Mouse (Mus musculus) yolk sac, embryonic 10.5 days (tissue): Measurements from ENCODE around the gene Gpr162.
"Not testable (repeated sequence)": the region's sequence is repeated elsewhere in the genome, so short reads cannot be mapped to it uniquely, and the experiment has no call there.

Source experiments
- DNase-seq: peaks from one replicate; pipeline ENCODE4 v3.0.0-alpha.2; 2017; ENCODE audit warnings: low spot score

The Gpr162 gene

GRCm38 (mm10) chr6:124863658-124864298 lies at the start of gene Gpr162:
Gene Gpr162 (minus strand): TSS chr6:124863983.
- DNase-seq: peak; percentile 65

- DNase-seq: no peak
Measured at GRCm38 (mm10) chr6:124913214-124913613, 49.4 kb upstream of the Gpr162 start.

- no peak for DNase-seq
Measured at GRCm38 (mm10) chr6:124911533-124912218, 47.9 kb upstream of the Gpr162 start, which contains the start of gene Lag3. Gene Lag3 (minus strand): TSS chr6:124911705.

- DNase-seq: no peak
Measured at GRCm38 (mm10) chr6:124910032-124910431, 46.2 kb upstream of the Gpr162 start.

- DNase-seq: no peak
Measured at GRCm38 (mm10) chr6:124907767-124908166, 44.0 kb upstream of the Gpr162 start.

GRCm38 (mm10) chr6:124904991-124905860 lies 41.4 kb upstream of the Gpr162 start:
- DNase-seq: no peak

GRCm38 (mm10) chr6:124904161-124904981 lies 40.6 kb upstream of the Gpr162 start:
- peak; percentile 86 for DNase-seq

- peak; percentile 90 for DNase-seq
Measured at GRCm38 (mm10) chr6:124903580-124904151, 39.9 kb upstream of the Gpr162 start.

GRCm38 (mm10) chr6:124901851-124902250 lies 38.1 kb upstream of the Gpr162 start:
- DNase-seq: no peak

GRCm38 (mm10) chr6:124900801-124901480 lies 37.2 kb upstream of the Gpr162 start:
- no peak for DNase-seq

- DNase-seq: no peak
Measured at GRCm38 (mm10) chr6:124900056-124900800, 36.4 kb upstream of the Gpr162 start.

GRCm38 (mm10) chr6:124898359-124898758 lies 34.6 kb upstream of the Gpr162 start:
- DNase-seq: no peak

- DNase-seq: not testable (repeated sequence)
Measured at GRCm38 (mm10) chr6:124894113-124894512, 30.3 kb upstream of the Gpr162 start.

GRCm38 (mm10) chr6:124890997-124891396 lies 27.2 kb upstream of the Gpr162 start:
- DNase-seq: no peak

GRCm38 (mm10) chr6:124888555-124889125 lies 24.9 kb upstream of the Gpr162 start:
- no peak for DNase-seq

GRCm38 (mm10) chr6:124887986-124888385 lies 24.2 kb upstream of the Gpr162 start, which contains the start of gene Cd4:
Gene Cd4 (minus strand): TSS chr6:124888221.
- no peak for DNase-seq

GRCm38 (mm10) chr6:124885956-124886381 lies 22.2 kb upstream of the Gpr162 start:
- no peak for DNase-seq

- no peak for DNase-seq
Measured at GRCm38 (mm10) chr6:124884714-124885500, 21.1 kb upstream of the Gpr162 start.

- no peak for DNase-seq
Measured at GRCm38 (mm10) chr6:124883351-124883750, 19.6 kb upstream of the Gpr162 start.
